17 mouse cellular contexts compared by ENCODE assay signal in the genomic region with DNA sequence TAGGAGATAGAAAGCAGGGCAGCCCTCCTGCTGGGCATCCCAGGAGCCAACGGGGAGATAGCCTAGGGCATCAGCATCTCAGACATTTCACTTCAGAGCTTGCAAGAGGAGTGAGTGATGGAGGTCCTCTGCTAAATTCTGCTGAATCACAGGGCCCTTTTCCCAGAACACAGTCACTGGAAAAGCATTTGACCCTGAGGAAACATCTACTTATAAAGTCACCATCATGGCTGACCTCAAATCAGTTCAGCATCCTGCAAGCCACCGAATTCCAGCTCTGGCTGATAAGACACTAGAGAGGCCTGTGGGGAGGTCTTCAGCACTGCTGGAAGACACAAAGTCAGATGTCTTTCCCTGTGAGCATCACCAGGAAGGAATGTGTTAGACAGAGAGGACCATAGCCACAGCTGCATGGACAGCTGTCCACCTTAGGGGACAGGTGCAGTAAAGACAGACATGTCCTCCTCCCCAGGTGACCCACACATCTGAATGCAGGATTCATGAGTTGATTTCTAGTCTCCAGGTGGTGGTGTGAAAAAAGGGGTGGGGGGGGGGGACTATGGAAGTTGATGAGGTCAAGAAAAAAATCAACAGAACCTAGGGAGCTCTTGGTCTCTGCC. TPM values are rescaled to one million over a fixed set of nuclear protein-coding genes. Genes with fewer than 3 reads are reported as not detected.
A peak's percentile ranks its signal among the peaks of the same experiment; 100 is the strongest.
DNase-seq lines count a peak whose midpoint lies in the region; TF ChIP-seq lines count a peak whose summit lies in the region.
"Had no signal": no experiment of that assay in that cellular context is flagged by ENCODE, and none has a peak within 500 bp of the region (broad histone marks: within the 10 kb centered on the region; RNA-seq: fewer than 3 reads in every experiment).

No protein-coding gene starts in this region.

- H3K27ac ChIP-seq in embryonic fibroblast, embryonic 13.5 days (ENCODE audit: insufficient read depth, low read length), result peak overlapping the region; percentile 65; the same call in 1 of the 2 replicates
- H3K27ac ChIP-seq: embryonic facial prominence, embryonic 12.5 days; hindbrain, embryonic 13.5 days; midbrain, embryonic 10.5 days had no signal

- no peak overlapping the region for H3K4me3 ChIP-seq in embryonic fibroblast, embryonic 13.5 days (ENCODE audit: insufficient read depth, low read length)
- H3K4me3 ChIP-seq: embryonic facial prominence, embryonic 12.5 days; hindbrain, embryonic 13.5 days; intestine, embryonic 15.5 days; midbrain, embryonic 10.5 days had no signal

- intact Hi-C loops in heart, postnatal 25 days (cut with DNase I), result no loop called here

- no peak for TF ChIP-seq CTCF in embryonic fibroblast, embryonic 13.5 days (IDR thresholded peaks at IDR 0.05; ENCODE audit: borderline replicate concordance, insufficient read depth, low read length)

- peaks cover 34% of the 10 kb centered on the region for H3K4me1 ChIP-seq in embryonic fibroblast, embryonic 13.5 days (ENCODE audit: control insufficient read depth, insufficient read depth, low read length)

- no peak for TF ChIP-seq POLR2A in embryonic fibroblast, embryonic 13.5 days (IDR thresholded peaks at IDR 0.05; ENCODE audit: low read depth, low read length)

- peak; percentile 57 to 70 for DNase-seq in heart, adult 18-20 months
- DNase-seq in heart, postnatal 25 days (ENCODE audit: low spot score), result no peak
- peak; percentile 60 for DNase-seq in kidney, postnatal 14 days
- no peak for DNase-seq in kidney, adult 11 months
- no peak for DNase-seq in urinary bladder, postnatal 25 days (ENCODE audit: low spot score)
- DNase-seq in layer of hippocampus, adult 18-20 months (ENCODE audit: low spot score in 2 of 2), result no peak
- DNase-seq: cerebellum, adult 2 months; lung, adult 18-20 months; lung, postnatal 36 days; thymus, postnatal 36 days had no signal

RNA-seq across cellular contexts. Expression of a gene that starts 54.0 kb away (rescaled TPM):
- total RNA-seq in heart, adult 18-20 months (2021), result 100 to 1,000 TPM; 127 to 140 TPM
- 100 to 1,000 TPM; 292 to 338 TPM for total RNA-seq in heart, postnatal 25 days (2021)
- 282 and 415 TPM in 2 replicates for polyA plus RNA-seq in embryonic fibroblast, embryonic 13.5 days (2011; ENCODE audit: insufficient read length, low read depth, missing spikeins)
- 10 to 100 TPM; 39.6 to 42.9 TPM for total RNA-seq in layer of hippocampus, adult 18-20 months (2021)
- polyA plus RNA-seq: CD4-positive, CD25-positive, alpha-beta regulatory T cell, adult 4 months had no signal

RNA-seq across cellular contexts. Expression of a gene that starts 54.0 kb away (rescaled TPM):
- 100 to 1,000 TPM; 217 to 274 TPM for total RNA-seq in heart, adult 18-20 months (2021)
- 100 to 1,000 TPM; 537 to 622 TPM for total RNA-seq in heart, postnatal 25 days (2021)
- 757 and 1,094 TPM in 2 replicates for polyA plus RNA-seq in embryonic fibroblast, embryonic 13.5 days (2011; ENCODE audit: insufficient read length, low read depth, missing spikeins)
- 10 to 100 TPM; 33.4 to 43.0 TPM for total RNA-seq in layer of hippocampus, adult 18-20 months (2021)
- total RNA-seq: MEL had no signal

Comparison
In these comparisons a context has a peak if more than half of its experiments do, and no peak if none do; other contexts are left out.
1. DNase-seq: peak in heart, adult 18-20 months (2 of 2) and kidney, postnatal 14 days (single experiment); none in heart, postnatal 25 days (single experiment), kidney, adult 11 months (single experiment), urinary bladder, postnatal 25 days (single experiment) and layer of hippocampus, adult 18-20 months (0 of 2).
2. RNA of a gene that starts 54.0 kb away (total RNA-seq): 537 to 622 TPM in heart, postnatal 25 days and 217 to 274 TPM in heart, adult 18-20 months; 33.4 to 43.0 TPM in layer of hippocampus, adult 18-20 months; every median in the first group is over 4 times any median in the second.